Mouse (Mus musculus) thymus, postnatal 25 days (tissue): ENCODE data around the gene Tufm.

Experiments
- DNase-seq: peaks from one replicate; pipeline ENCODE4 v3.0.0; 2022

Gene Tufm

DNA sequence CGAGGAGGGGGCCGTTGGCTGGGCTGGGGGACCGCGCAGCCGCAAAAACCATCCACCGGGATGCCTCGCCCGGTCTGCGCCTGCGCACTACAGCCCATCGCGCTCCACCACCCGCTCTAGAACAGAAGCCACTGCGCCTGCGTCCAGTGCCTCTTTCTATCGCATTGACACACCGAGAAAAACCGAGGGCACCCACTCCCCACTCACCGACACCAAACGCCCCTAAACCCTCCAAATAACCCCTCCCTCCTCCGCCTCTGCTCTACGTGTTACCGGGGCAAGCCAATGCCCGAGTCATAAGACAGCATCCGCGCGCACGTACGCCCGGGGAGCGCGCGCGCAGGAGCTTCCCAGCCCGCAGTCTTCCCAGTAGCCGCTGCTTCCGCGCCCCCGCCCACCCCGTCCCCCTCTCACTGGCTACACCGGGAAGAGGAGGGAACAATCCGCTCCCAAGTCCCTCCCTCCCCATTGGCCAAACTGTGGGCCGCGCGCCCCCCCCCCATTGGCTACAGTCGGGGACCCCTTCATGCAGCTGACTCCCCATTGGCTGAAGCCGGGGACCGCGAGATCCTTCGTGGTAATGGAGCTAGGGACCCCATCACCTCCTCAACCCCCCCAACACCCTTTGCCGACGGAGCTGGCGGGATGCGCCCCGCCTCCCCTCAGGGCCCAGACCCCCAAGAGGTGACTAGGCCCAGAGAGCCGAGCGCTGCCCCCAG is 15.0 kb downstream of the Tufm start:
- peak; percentile 91 for DNase-seq

- DNase-seq, result no peak
These were observed 15.6 kb downstream of the Tufm start for GRCm38 (mm10) chr7:126502751-126503150.

DNA sequence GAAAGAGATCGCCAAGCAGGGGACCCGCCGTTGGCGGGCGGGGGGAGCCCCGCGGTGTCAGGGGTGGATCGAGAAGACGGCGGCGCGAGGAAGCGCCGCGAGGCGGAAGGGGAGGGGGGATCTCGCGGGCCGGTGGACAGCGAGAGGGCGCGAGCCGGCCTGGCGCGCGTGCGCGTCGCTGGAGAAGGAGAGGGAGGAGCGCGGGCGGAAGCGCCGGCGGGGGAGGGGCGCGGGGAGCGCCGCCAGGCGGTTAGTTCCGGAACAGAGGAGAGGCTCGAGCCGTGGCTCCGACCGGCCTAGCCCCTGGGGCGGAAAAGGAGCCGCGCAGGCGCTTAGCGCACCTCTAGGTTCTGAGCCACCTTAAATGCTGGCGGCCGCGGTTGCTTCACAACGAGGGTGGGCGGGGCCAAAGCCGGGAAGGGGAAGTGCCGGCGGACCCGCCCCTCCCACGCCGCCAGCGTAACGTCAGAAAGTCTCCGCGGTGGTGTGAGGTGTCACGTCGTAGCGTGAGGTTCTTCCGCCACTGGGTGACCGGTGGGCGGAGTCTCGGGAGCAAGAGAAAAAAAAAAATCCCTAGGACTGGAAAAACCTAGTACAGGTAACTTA is 16.2 kb downstream of the Tufm start, which contains the start of gene Atxn2l:
TSS of gene Atxn2l (minus strand) at position 165 of the 606 bp plus-strand sequence.
- peak; percentile 99 for DNase-seq

DNA sequence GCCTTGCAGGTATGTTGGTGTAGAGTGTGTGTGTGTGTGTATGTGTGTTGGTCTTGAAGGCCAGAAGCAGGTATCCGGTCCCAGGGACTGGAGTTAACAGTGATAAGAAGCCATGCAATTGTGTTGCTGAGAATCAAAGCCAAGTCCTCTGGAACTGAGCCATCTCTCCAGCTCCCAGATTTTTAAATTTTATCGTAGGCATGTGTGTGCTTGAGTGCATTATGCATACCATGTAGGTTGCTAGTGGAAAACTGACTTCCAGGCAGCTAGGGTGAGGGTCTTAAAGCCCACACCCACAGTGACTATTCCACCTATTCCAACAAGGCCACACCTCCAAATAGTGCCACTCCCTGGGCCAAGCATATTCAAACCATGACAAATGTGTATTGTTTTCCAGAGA is 17.8 kb downstream of the Tufm start:
- no peak for DNase-seq

GRCm38 (mm10) chr7:126507126-126507778 is 20.1 kb downstream of the Tufm start:
- DNase-seq, result no peak

DNA sequence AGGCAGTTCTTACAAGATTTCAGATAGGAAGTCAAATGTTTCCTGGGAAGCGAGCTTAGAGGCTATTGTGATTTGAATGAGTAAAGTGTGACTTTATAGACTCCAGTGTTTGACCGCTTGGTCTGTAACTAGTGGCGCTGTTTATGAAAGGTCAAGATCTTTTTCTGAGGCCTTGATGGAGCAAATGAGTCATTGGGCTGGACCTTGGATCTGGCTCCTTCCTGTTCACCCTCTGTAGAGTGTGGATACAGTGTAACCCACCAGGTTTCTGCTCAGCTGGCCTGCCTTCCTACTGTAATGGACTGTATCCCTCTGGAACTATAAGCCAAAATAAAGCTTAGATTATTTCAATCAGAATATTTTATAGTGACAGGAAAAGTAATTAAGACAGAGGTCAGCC is 24.1 kb downstream of the Tufm start:
- DNase-seq, result no peak

DNA sequence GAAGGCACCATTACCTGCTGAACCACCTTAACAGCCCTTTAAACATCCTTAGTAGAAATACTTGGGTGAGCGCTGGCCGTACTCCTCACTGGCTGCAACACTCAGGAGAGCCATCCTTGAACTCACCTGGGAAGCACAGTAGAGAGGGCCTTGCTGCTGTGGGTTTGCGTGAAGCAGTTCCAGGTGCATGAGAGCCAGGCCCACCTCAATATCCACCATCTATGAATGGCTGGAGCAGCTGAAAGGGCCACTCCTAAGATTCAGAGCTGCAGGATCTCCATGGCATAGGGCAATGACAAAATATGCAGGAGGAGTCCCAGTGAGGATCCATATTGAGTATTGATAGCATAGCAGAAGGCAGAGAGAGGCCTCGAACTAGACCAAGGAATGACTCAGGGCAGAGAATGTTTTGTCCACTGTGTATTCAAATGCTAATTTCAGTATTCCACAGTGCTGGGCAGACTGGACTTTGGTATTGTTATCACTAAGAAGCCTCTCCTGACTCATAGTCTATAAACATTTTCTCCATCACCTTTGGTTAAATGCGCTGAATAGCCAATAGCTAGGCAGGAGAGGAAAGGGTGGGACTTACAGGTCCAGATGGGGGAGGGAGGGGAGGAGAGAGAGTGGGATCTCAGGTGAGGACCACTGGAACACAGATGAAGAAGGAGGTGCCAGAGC is 31.2 kb downstream of the Tufm start:
- no peak for DNase-seq

- DNase-seq, result no peak
These were observed 32.4 kb downstream of the Tufm start for GRCm38 (mm10) chr7:126519513-126519912.

DNA sequence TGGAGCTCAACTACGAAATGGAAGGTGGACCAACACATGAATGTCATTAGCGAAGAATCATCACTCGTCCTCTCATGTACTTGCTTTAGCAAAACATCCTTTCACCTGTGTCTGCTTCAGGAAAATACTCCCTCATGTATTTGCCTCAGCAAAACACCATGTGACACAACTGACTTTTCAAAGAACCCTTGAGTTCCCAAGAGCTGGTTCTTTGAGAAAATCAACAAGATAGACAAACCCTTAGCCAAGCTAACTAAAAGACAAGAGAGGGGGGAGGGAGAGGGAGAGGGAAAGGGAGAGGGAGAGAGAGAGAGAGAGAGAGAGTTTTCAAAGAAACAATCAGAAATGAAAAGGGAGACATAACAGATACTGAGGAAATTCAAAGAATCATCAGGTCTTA is 36.2 kb downstream of the Tufm start:
- DNase-seq, result no peak

DNA sequence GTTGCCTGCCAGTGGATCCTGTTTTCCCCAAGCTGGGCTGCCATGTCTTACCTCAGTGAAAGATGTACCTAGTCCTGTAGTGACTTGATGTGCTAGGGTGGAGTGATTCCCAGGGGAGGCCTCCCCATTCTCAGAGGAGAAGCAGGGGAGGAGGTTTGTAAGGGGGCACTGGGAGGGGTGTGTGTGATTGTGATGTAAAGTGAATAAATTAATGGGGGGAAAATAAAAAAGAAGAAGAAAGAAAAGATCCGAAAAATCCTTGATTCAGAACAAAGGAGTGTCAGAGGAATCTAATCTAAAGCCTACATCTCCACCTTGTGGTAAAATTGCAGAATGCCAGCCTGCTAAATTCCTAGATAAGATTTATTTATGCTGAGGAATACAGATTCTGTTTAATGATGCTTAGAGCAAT is 41.0 kb downstream of the Tufm start:
- peak; percentile 22 for DNase-seq

DNA sequence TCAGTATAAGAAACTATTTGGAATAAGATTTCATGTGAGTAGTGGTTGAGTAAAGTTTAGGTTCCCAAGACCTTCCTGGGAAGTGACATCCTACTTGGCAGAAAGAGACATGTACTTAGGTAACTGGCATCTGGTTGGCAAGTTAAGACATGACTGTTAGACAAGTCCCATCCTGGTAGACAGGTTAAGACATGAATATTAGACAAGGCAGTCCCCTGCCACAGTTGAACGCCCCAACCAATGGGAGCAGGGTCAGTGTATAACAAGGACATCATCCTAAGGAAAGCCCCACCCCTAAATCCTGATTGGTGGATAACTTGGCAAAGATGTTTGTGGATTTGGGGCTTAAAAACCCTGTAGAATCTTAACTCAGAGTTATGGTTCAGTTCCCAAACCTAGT is 46.3 kb downstream of the Tufm start:
- DNase-seq, result no peak

DNA sequence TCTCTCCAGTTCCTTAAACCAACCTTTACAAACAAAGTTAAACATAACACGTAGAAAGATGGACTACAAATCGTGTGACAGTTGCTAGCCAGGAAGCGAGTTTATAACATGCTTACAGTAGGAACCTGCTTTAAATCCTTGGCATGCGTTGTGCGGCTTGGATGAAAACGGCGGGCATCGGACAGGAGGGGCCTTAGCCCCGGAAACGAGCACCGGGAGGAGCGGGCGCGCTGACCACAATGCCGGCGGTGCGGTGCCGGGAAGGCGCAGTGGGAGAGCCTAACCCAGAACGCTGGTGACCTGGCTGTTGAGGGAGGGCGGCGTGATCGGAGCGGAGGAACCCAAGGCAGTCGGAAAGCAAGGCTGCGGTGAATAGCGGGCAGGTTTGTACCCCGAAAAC is 48.6 kb downstream of the Tufm start:
- no peak for DNase-seq

- no peak for DNase-seq
These were observed 49.3 kb downstream of the Tufm start for GRCm38 (mm10) chr7:126536466-126536865.

DNA sequence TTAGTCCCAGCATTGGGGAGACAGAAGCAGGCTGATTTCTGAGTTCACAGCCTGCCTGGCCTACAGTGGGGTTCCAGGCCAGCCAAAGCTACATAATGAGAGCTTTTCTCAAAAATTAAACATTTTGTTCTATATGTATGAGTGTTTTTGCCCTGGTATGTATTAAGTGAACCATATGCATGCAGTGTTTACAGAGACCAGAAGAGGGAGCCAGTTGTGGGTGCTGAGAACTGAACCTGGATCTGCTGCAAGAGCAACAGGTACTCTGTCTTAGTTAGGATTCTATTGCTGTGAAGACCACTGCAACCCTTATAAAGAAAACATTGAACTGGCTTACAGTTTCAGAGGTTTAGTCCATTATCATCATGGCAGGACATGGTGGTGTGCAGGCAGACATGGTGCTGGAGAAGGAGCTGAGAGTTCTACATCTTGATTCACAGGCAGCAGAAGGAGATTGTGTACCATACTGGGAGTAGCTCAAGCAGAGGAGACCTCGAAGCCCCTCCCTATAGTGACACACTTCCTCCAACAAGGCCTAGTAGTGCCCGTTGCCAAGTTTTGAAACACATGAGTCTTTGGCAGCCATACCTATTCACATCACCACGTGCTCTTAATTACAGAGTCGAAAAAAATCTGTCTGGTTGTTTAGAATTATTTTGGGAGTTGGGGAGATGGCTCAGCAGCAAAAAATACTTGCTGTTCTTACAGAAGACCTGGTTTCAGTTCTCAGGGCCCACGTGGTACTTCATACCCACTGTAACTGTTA is 50.8 kb downstream of the Tufm start:
- DNase-seq, result peak; percentile 24
